Mouse (Mus musculus) C2C12 (cell line): ENCODE results near the gene Prss12. TPM values are rescaled to one million over a fixed set of nuclear protein-coding genes. Genes with fewer than 3 reads are reported as not detected.

ENCODE experiments used
- H3K27me3 ChIP-seq: one replicate; pipeline ENCODE4 v1.6.1; 2011; ENCODE audit not compliant: control insufficient read depth, insufficient read depth, insufficient read length
- H3K36me3 ChIP-seq: one replicate; pipeline ENCODE4 v1.6.1; 2011; ENCODE audit not compliant: control insufficient read depth, insufficient read depth
- H3K4me3 ChIP-seq: one replicate; pipeline ENCODE4 v1.5.1; 2011; ENCODE audit warnings: mild to moderate bottlenecking, control low read depth; ENCODE audit not compliant: poor library complexity, insufficient read depth, severe bottlenecking
- H3K79me2 ChIP-seq: one replicate; pipeline ENCODE4 v1.6.1; 2011; ENCODE audit not compliant: control insufficient read depth, insufficient read depth
- H3K79me3 ChIP-seq: one replicate; pipeline ENCODE4 v1.6.1; 2011; ENCODE audit warnings: low read depth, control low read depth
- H3ac ChIP-seq: one replicate; pipeline ENCODE3; 2011; ENCODE audit warnings: low read depth; ENCODE audit not compliant: control insufficient read depth, insufficient read length
- CEBPB ChIP-seq: IDR thresholded peaks from one replicate; pipeline ENCODE4 v1.6.1; 2011; ENCODE audit warnings: low read depth, mild to moderate bottlenecking, control low read depth, moderate library complexity
- CTCF ChIP-seq: IDR thresholded peaks from one replicate; pipeline ENCODE4 v1.5.1; 2011; ENCODE audit not compliant: control insufficient read depth, insufficient read depth, insufficient read length
- FOSL1 ChIP-seq: IDR thresholded peaks from one replicate; pipeline ENCODE4 v1.8.0; 2011; ENCODE audit warnings: mild to moderate bottlenecking, low read length; ENCODE audit not compliant: poor library complexity, insufficient read depth, severe bottlenecking
- MAX ChIP-seq: IDR thresholded peaks from one replicate; pipeline ENCODE4 v1.6.1; 2011; ENCODE audit warnings: mild to moderate bottlenecking, control low read depth
- MYOD1 ChIP-seq: IDR thresholded peaks from one replicate; pipeline ENCODE4 v1.6.1; 2011; ENCODE audit warnings: low read depth; ENCODE audit not compliant: control insufficient read depth, insufficient read length
- MYOG ChIP-seq: IDR thresholded peaks from one replicate; pipeline ENCODE4 v1.6.1; 2011; ENCODE audit not compliant: control insufficient read depth, insufficient read length; ENCODE audit errors: extremely low read depth
- USF1 ChIP-seq: IDR thresholded peaks from one replicate; pipeline ENCODE4 v1.6.1; 2011; ENCODE audit warnings: low read depth, mild to moderate bottlenecking, control low read depth, moderate library complexity
- polyA plus RNA-seq: library from polyadenylated mRNA; unstranded; fragments of >200 nt; fragmentation: generic; extraction: Trizol; gene quantifications from one replicate; pipeline ENCODE4 v1.2.1, GENCODE M21; 2012; ENCODE audit warnings: missing spikeins

The Prss12 gene
- polyA plus RNA-seq, 1 experiment = 0.30 TPM

DNA sequence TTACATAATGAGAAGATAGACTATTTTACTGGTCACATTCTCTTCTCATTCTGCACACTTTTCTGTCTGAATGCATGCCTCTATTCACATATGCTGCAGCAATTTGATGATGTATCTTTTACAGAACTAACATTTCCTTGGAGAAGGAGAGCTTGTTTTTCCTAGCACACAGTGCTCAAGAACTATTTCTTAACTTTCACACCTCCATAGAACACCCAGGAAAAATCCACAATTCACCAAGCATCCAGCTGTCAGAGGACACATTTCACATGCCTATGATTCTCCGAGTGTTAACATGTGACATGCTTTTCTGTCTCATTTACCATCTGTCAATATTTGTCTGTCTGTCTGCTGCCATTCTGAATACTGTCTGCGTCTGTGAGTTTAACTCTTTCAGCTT lies 21.1 kb upstream of the Prss12 start:
- TF ChIP-seq MYOG (no peak), USF1 (no peak), CEBPB (no peak), FOSL1 (no peak), MAX (no peak), CTCF (no peak), MYOD1 (no peak)
- H3K79me2 ChIP-seq = no peaks in the 10 kb centered on the region
- no peak overlapping the region for H3K4me3 ChIP-seq
- no peaks in the 10 kb centered on the region for H3K36me3 ChIP-seq
- no peaks in the 10 kb centered on the region for H3K27me3 ChIP-seq
- H3ac ChIP-seq = no peak overlapping the region
- no peaks in the 10 kb centered on the region for H3K79me3 ChIP-seq

- TF ChIP-seq CEBPB = no peak
- Histone ChIP-seq H3K79me2 (no peaks in the 10 kb centered on the region), H3K27me3 (no peaks in the 10 kb centered on the region), H3K79me3 (no peaks in the 10 kb centered on the region), H3K36me3 (no peaks in the 10 kb centered on the region), H3K4me3 (no peak overlapping the region), H3ac (no peak overlapping the region)
Measured at GRCm38 (mm10) chr3:123428005-123428404, 18.7 kb upstream of the Prss12 start.

DNA sequence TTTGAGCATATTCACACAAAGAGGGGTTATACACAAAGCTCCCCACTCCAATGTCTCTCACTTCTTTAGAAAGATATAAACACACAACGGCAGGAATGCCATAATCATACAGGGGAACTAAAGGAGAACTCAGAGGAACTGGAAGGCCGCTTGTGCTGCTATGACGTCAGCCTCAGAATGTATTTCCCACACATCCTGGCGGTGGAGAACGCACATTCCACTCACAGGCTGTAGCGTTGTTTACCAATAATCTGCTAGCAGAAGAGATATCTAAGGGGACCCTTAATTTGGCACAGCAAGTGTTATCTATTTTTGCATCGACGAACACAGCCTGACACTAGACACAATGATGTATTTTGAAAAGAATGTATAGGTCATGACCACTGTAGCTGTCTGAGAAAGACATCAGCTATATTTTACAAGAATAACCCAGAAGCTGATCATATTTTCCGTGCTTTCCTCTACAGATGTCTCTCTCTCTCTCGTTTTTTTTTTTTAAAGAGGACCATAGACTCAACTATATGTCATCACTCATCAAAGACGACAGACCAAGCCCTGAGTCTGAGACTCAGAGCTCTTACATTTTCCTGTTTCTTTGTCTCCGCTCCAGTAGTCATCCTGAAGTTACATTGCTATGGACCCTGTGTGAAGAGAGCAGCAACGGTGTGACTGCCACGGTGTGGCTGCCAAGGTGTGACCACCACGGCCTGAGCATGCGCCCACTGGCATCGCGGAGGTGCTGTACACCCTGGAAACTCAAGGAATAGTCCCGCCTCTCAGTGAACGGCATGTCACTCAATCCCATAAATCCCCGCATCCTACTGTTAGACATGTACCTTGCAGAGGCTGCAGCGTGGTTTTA lies 16.9 kb upstream of the Prss12 start:
- Histone ChIP-seq H3K4me3 (no peak overlapping the region), H3ac (no peak overlapping the region), H3K79me3 (no peaks in the 10 kb centered on the region), H3K79me2 (no peaks in the 10 kb centered on the region), H3K36me3 (no peaks in the 10 kb centered on the region), H3K27me3 (no peaks in the 10 kb centered on the region)
- TF ChIP-seq MYOD1 (no peak), CEBPB (no peak), MYOG (no peak), USF1 (no peak)

DNA sequence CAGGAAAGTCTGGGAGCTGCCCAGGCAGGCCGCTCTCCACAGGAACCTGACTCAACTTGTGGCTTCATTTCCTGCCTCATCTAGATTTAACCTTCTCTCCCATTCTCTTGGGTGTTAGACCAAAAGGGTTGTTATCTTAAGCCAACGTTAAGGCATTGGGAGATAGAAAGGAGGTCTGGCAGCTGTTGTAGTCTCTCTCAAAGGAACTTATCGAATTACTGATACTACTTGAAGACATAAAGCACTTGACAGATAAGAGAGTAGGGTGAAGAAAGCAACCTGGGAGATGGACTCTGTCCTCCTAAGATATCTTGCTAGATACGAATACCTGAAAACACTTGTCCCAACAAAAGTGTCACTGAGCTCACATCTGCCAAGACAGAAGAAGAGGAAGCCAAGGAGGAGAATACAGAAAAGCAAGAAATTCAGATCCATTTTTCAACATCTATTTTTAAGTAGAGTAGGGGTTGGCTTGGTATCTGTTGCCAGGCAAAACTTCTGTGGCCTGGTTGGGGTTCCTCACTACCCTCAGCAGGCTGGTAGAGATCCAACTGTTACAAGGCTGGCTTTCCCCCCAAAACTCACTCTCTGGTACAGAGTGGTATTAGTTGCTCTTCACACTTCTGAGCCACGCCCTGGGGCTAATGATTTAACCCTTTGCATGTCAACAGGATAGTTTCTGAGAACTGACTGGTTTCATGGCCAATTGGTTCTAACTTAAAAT lies 14.6 kb upstream of the Prss12 start:
- Histone ChIP-seq H3ac (no peak overlapping the region), H3K36me3 (no peaks in the 10 kb centered on the region), H3K79me3 (no peaks in the 10 kb centered on the region), H3K27me3 (no peaks in the 10 kb centered on the region), H3K4me3 (no peak overlapping the region), H3K79me2 (no peaks in the 10 kb centered on the region)
- TF ChIP-seq USF1 = no peak
- TF ChIP-seq MYOG = no peak
- TF ChIP-seq CEBPB = no peak
- no peak for TF ChIP-seq CTCF
- TF ChIP-seq MAX = no peak
- no peak for TF ChIP-seq MYOD1
- TF ChIP-seq FOSL1 = no peak

DNA sequence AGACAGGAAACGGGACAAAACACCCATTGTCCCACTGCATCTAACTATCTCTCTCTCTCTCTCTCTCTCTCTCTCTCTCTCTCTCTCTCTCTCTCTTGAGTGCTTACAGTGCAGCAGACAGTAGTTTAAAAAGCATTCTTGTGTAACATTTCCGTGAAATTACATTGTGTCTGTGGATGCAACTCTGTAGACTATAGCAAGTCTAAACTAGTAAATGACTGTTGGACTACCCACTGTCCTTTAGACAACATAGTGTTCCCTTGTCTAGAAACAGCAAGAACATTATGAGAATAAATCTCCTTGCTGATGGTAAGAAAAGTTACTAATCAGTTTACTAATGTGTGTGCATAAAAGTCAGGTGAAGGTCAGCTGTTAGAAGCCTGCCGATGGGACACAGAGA lies 13.4 kb upstream of the Prss12 start:
- Histone ChIP-seq H3K79me2 (no peaks in the 10 kb centered on the region), H3K79me3 (no peaks in the 10 kb centered on the region), H3ac (no peak overlapping the region), H3K36me3 (no peaks in the 10 kb centered on the region), H3K27me3 (no peaks in the 10 kb centered on the region), H3K4me3 (no peak overlapping the region)
- TF ChIP-seq MYOD1 = no peak

- Histone ChIP-seq H3K4me3 (no peak overlapping the region), H3K27me3 (no peaks in the 10 kb centered on the region), H3K79me2 (no peaks in the 10 kb centered on the region), H3K79me3 (no peaks in the 10 kb centered on the region), H3ac (no peak overlapping the region), H3K36me3 (no peaks in the 10 kb centered on the region)
- TF ChIP-seq MYOG (no peak), MAX (no peak), CTCF (no peak), CEBPB (no peak), MYOD1 (no peak), FOSL1 (no peak), USF1 (no peak)
Measured at GRCm38 (mm10) chr3:123437608-123438007, 9.1 kb upstream of the Prss12 start.
